Mouse (Mus musculus) midbrain, embryonic 16.5 days (tissue): ENCODE measurements around the gene Tut7. TPM values are rescaled to one million over a fixed set of nuclear protein-coding genes. Genes with fewer than 3 reads are reported as not detected.

Experiments used
- ATAC-seq: fragments of 200-750 bp; cut with Nextera tagmentation; 2 replicates; pipeline ENCODE4 v1.8.0; 2017; ENCODE audit warnings: moderate TSS enrichment
- H3K27ac ChIP-seq: fragments of 300-500 bp; sonication (generic); 2 replicates; pipeline ENCODE4 v1.5.1; 2014; ENCODE audit warnings: mild to moderate bottlenecking, low read length, mixed read lengths
- H3K27me3 ChIP-seq: fragments of 300-500 bp; sonication (generic); 2 replicates; pipeline ENCODE4 v1.6.1; 2014; ENCODE audit warnings: low read depth, low read length, mixed read lengths; ENCODE audit not compliant: control insufficient read depth, insufficient read depth
- H3K36me3 ChIP-seq: fragments of 300-500 bp; sonication (generic); 2 replicates; pipeline ENCODE4 v1.6.1; 2014; ENCODE audit warnings: mild to moderate bottlenecking, low read length, moderate library complexity, mixed read lengths; ENCODE audit not compliant: control insufficient read depth, insufficient read depth
- H3K4me1 ChIP-seq: fragments of 300-500 bp; sonication (generic); 2 replicates; pipeline ENCODE4 v1.6.1; 2014; ENCODE audit warnings: mild to moderate bottlenecking, low read length, mixed read lengths; ENCODE audit not compliant: control insufficient read depth, insufficient read depth
- H3K4me2 ChIP-seq: fragments of 300-500 bp; sonication (generic); 2 replicates; pipeline ENCODE4 v1.6.1; 2014; ENCODE audit warnings: mild to moderate bottlenecking, low read length, mixed read lengths
- H3K4me3 ChIP-seq: fragments of 300-500 bp; sonication (generic); 2 replicates; pipeline ENCODE4 v1.5.1; 2014; ENCODE audit warnings: low read depth, mild to moderate bottlenecking, low read length, moderate library complexity, mixed read lengths
- H3K9ac ChIP-seq: fragments of 300-500 bp; sonication (generic); 2 replicates; pipeline ENCODE4 v1.6.1; 2014; ENCODE audit warnings: low read depth, low read length, mixed read lengths
- H3K9me3 ChIP-seq: fragments of 300-500 bp; sonication (generic); replicated peaks from 2 replicates; pipeline ENCODE4 v1.6.1; 2014; ENCODE audit warnings: mild to moderate bottlenecking, low read length, mixed read lengths; ENCODE audit not compliant: control insufficient read depth, poor library complexity, severe bottlenecking
- WGBS: fragments of 180-500 bp; shearing (Covaris S2); extraction: QIAGEN DNeasy Blood & Tissue Kit; methylation state at CpG from one replicate; pipeline ENCODE4 v1.1.7; 2014; 5-methylcytosine and 5-hydroxymethylcytosine counted together
- polyA plus RNA-seq: library from polyadenylated mRNA; unstranded; fragments of >200 nt; fragmentation: Nextera tagmentation; extraction: Ambion mirVana; gene quantifications from 2 replicates; pipeline ENCODE4 v1.2.1, GENCODE M21; 2015

The Tut7 gene
- polyA plus RNA-seq, 1 experiment from 2014 or later, result 45.0 TPM

GRCm38 (mm10) chr13:59756906-59757305 is 66.0 kb downstream of the Tut7 start:
- peaks cover 26% of the 10 kb centered on the region for H3K36me3 ChIP-seq
- H3K4me3 ChIP-seq, result no peak overlapping the region
- H3K4me2 ChIP-seq, result no peak overlapping the region
- H3K9ac ChIP-seq, result no peak overlapping the region
- WGBS, result 96% methylated on average over 7 of the region's 7 CpGs
- no peak for ATAC-seq
- H3K27ac ChIP-seq, result no peak overlapping the region
- no peaks in the 10 kb centered on the region for H3K4me1 ChIP-seq
- H3K9me3 ChIP-seq, result no peaks in the 10 kb centered on the region
- no peaks in the 10 kb centered on the region for H3K27me3 ChIP-seq

DNA sequence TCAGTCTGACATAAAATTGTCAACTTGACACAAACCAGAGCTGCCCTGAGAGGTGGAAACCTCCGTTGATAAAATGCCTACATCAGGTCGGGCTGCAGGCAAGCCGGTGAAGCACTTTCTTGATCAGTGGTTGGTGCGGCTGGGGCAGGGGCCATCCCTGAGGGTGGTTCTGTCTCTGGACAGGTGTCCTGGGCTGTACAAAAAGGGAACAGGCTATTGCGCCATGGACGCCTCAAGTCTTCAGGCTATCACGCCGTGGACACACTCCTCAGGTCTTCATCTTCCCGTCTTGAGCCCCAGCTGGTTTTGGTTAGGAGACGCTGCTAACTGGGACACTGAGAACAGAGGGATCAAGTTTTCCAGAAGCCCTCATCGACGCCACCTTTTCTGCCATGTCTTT is 72.6 kb downstream of the Tut7 start:
- H3K27ac ChIP-seq, result no peak overlapping the region
- H3K4me1 ChIP-seq, result no peaks in the 10 kb centered on the region
- H3K36me3 ChIP-seq, result peaks cover 3% of the 10 kb centered on the region
- H3K4me3 ChIP-seq, result no peak overlapping the region
- WGBS, result 88% methylated on average over 12 of the region's 12 CpGs
- H3K27me3 ChIP-seq, result no peaks in the 10 kb centered on the region
- no peak overlapping the region for H3K9ac ChIP-seq
- no peaks in the 10 kb centered on the region for H3K9me3 ChIP-seq
- H3K4me2 ChIP-seq, result no peak overlapping the region
- no peak for ATAC-seq

GRCm38 (mm10) chr13:59746711-59747110 is 76.2 kb downstream of the Tut7 start, which contains the start of gene 1700014D04Rik:
TSS of gene 1700014D04Rik (minus strand) at chr13:59746752.
- Histone ChIP-seq H3K4me3 (no peak within 1 kb of the TSS), H3K4me1 (no peaks in the 10 kb centered on the region), H3K36me3 (no peaks in the 10 kb centered on the region), H3K4me2 (no peak within 1 kb of the TSS), H3K27me3 (no peaks in the 10 kb centered on the region), H3K27ac (no peak within 1 kb of the TSS), H3K9ac (no peak within 1 kb of the TSS), H3K9me3 (no peaks in the 10 kb centered on the region)
- WGBS, result 81% methylated on average over 9 of the region's 9 CpGs
- ATAC-seq, result no peak

DNA sequence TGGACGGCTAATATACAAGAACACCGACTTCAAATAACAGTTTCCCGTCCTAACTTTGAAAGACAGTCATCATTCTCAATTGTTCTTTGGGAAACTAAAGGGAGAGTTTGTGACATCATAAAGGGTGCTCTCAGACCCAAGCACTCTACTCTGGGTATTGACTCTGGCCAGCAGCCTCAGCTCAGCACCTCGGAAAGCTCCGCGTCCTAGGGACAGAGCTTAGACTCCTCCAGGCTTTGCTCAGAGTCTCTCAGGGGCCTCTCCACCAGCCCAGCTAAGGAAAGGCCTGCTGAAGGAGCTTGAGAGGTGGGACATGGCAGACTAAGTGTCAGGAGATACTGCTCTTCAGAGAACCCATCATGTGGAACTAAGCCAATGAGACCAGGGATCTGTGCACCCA is 76.8 kb downstream of the Tut7 start:
- 71% methylated on average over 6 of the region's 6 CpGs for WGBS
- ATAC-seq, result no peak

DNA sequence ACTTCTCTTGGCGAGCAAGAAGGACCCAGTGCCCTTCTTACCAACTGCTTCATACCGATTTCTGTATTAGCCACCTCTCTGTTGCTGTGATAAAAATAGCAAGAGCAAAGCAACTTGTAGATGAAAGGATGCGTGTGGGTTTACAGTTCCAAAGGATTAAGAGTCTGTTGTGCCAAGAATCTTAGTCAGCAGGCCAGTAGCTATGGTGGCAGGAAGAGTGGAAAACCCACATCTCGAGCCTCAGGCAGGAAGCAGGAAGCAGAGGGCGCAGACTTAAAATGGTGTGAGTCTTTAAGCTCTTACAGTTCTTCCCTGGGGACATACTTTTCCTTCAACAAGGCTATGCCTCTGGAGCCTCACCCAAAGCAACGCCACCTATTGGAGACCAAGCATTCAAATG is 77.5 kb downstream of the Tut7 start:
- Histone ChIP-seq H3K4me3 (no peak overlapping the region), H3K4me2 (no peak overlapping the region), H3K27me3 (no peaks in the 10 kb centered on the region), H3K4me1 (no peaks in the 10 kb centered on the region), H3K36me3 (no peaks in the 10 kb centered on the region), H3K9ac (no peak overlapping the region), H3K9me3 (no peaks in the 10 kb centered on the region), H3K27ac (no peak overlapping the region)
- ATAC-seq, result no peak
- 87% methylated on average over 6 of the region's 6 CpGs for WGBS

More for the DNA sequence above, 76.8 kb downstream of the Tut7 start:
- Histone ChIP-seq H3K27me3 (no peaks in the 10 kb centered on the region), H3K4me3 (no peak overlapping the region), H3K27ac (no peak overlapping the region), H3K9me3 (no peaks in the 10 kb centered on the region), H3K36me3 (no peaks in the 10 kb centered on the region), H3K4me1 (no peaks in the 10 kb centered on the region), H3K9ac (no peak overlapping the region), H3K4me2 (no peak overlapping the region)

DNA sequence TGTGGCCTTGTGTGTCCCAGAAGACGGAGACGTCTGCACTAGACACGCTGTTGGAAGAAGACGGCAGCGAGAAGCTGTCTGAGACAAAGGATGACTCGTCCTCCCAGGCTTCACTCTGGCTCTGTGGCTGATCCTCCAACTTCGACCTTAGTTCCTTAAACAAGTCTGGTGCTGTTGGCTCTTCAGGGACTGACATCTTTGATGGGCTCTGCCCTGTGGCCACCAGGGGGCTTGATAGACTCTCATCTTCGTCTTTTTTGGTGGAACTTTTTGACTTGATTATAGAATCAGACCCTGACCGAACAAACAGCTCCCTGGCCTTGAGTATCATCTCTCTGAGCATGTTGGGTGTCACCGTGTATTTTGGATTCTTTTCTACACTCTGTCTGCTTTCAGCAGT is 81.2 kb downstream of the Tut7 start:
- WGBS, result 76% methylated on average over 10 of the region's 10 CpGs
- Histone ChIP-seq H3K27me3 (no peaks in the 10 kb centered on the region), H3K9me3 (no peaks in the 10 kb centered on the region), H3K4me2 (no peak overlapping the region), H3K36me3 (no peaks in the 10 kb centered on the region), H3K27ac (no peak overlapping the region), H3K4me3 (no peak overlapping the region), H3K4me1 (no peaks in the 10 kb centered on the region), H3K9ac (no peak overlapping the region)
- no peak for ATAC-seq

DNA sequence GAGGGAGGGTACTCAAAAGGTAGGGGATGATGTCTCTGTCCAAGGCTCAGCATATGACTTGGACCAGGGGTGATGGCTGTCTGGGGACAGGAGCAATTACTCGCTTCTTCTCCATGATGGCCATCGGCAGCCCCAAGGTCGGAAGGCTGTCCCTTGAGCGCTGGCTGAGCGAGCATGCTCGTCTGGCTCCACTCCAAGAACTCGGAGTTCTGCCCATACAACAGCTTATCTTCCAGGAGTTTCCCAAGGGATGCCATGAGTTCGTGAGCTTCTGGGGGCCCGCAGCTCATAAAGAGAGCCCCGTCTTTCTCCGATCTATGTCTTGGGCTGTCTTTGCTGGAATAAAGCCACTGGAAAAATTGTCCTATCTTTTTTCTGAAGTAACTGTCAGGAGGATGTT is 81.9 kb downstream of the Tut7 start:
- Histone ChIP-seq H3K4me1 (no peaks in the 10 kb centered on the region), H3K27me3 (no peaks in the 10 kb centered on the region), H3K4me3 (no peak overlapping the region), H3K4me2 (no peak overlapping the region), H3K36me3 (no peaks in the 10 kb centered on the region), H3K9ac (no peak overlapping the region), H3K27ac (no peak overlapping the region), H3K9me3 (no peaks in the 10 kb centered on the region)
- ATAC-seq, result no peak
- 94% methylated on average over 11 of the region's 11 CpGs for WGBS

GRCm38 (mm10) chr13:59739397-59739796 is 83.5 kb downstream of the Tut7 start:
- Histone ChIP-seq H3K36me3 (no peaks in the 10 kb centered on the region), H3K27me3 (no peaks in the 10 kb centered on the region), H3K9me3 (no peaks in the 10 kb centered on the region), H3K9ac (no peak overlapping the region), H3K4me2 (no peak overlapping the region), H3K27ac (no peak overlapping the region), H3K4me3 (no peak overlapping the region), H3K4me1 (no peaks in the 10 kb centered on the region)
- WGBS, result 95% methylated on average over 4 of the region's 4 CpGs
- ATAC-seq, result no peak

- Histone ChIP-seq H3K27me3 (no peaks in the 10 kb centered on the region), H3K9ac (no peak overlapping the region), H3K36me3 (no peaks in the 10 kb centered on the region), H3K4me1 (no peaks in the 10 kb centered on the region), H3K27ac (no peak overlapping the region), H3K4me2 (no peak overlapping the region), H3K9me3 (no peaks in the 10 kb centered on the region), H3K4me3 (no peak overlapping the region)
- ATAC-seq, result no peak
- 85% methylated on average over 2 of the region's 2 CpGs for WGBS
Observed at GRCm38 (mm10) chr13:59738455-59738854, 84.5 kb downstream of the Tut7 start.

- peak; percentile 83 for ATAC-seq
- no peak overlapping the region for H3K4me2 ChIP-seq
- WGBS, result 28% methylated on average over 3 of the region's 3 CpGs
Observed at GRCm38 (mm10) chr13:59735190-59735589, 87.8 kb downstream of the Tut7 start.

More at GRCm38 (mm10) chr13:59735190-59735589, 87.8 kb downstream of the Tut7 start:
- no peaks in the 10 kb centered on the region for H3K36me3 ChIP-seq
- no peak overlapping the region for H3K4me3 ChIP-seq
- no peak overlapping the region for H3K9ac ChIP-seq
- H3K4me1 ChIP-seq, result no peaks in the 10 kb centered on the region
- H3K9me3 ChIP-seq, result no peaks in the 10 kb centered on the region
- no peaks in the 10 kb centered on the region for H3K27me3 ChIP-seq
- no peak overlapping the region for H3K27ac ChIP-seq
